Mouse (Mus musculus): ENCODE data around the gene Cdhr1.

DNA sequence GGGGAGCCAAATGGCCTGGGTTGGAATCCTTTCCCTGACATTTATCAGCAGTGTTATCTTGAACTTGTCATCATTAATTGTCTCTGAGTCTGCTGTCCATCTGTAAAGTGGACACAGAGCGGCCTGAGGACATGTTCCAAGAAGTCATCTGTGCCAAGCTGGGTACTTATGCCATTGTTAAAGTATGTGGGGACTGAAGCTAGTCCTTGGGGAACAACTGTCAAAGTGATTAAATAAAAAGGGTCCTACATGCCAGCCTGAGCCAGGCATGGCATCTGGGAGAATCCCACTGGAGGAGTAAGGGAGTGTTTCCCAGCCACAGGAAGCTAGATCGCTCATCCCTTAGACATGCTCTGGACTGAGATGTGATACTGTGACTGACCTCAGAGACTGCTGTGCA is 12.3 kb upstream of the Cdhr1 start:
- no peak for TF ChIP-seq SIN3A (IDR thresholded peaks at IDR 0.05; ENCODE audit: low read length)
- no peak for TF ChIP-seq CTCF (IDR thresholded peaks at IDR 0.05 in 2 of 3, conservative IDR thresholded peaks at IDR 0.05 in 1 of 3; ENCODE audit: control insufficient read depth in 1 of 3, insufficient read depth in 1 of 3, low read depth in 2 of 3, low read length in 3 of 3, poor library complexity in 1 of 3, severe bottlenecking in 1 of 3)
- TF ChIP-seq NELFE (IDR thresholded peaks at IDR 0.05; ENCODE audit: low read depth, low read length) = no peak
- TF ChIP-seq UBTF (IDR thresholded peaks at IDR 0.05; ENCODE audit: borderline replicate concordance, insufficient read depth, low read depth, low read length) = no peak
- TF ChIP-seq USF1 (IDR thresholded peaks at IDR 0.05; ENCODE audit: low read depth, low read length) = no peak
- TF ChIP-seq POLR2A (IDR thresholded peaks at IDR 0.05; ENCODE audit: control insufficient read depth in 1 of 2, insufficient read depth in 1 of 2, low read depth in 1 of 2, low read length in 2 of 2, poor library complexity in 1 of 2) = no peak
- no peak for TF ChIP-seq BHLHE40 (IDR thresholded peaks at IDR 0.05; ENCODE audit: borderline replicate concordance, low read depth, low read length)
- no peak for TF ChIP-seq ZNF384 (IDR thresholded peaks at IDR 0.05; ENCODE audit: low read depth, low read length)
- TF ChIP-seq HCFC1 (IDR thresholded peaks at IDR 0.05; ENCODE audit: low read depth, low read length) = no peak
- TF ChIP-seq ZKSCAN1 (IDR thresholded peaks at IDR 0.05; ENCODE audit: low read depth, low read length) = no peak
- no peak for TF ChIP-seq TAL1 (IDR thresholded peaks at IDR 0.05; ENCODE audit: low read length)
- TF ChIP-seq RCOR1 (IDR thresholded peaks at IDR 0.05; ENCODE audit: low read depth, low read length) = no peak
